Mouse (Mus musculus) hematopoietic stem cell, adult 5-6 weeks (primary cell): ENCODE results near the gene Parp12. TPM values are rescaled to one million over a fixed set of nuclear protein-coding genes. Genes with fewer than 3 reads are reported as not detected.

ENCODE experiments used
- ATAC-seq, 2 experiments: fragments of 125-278 bp in 1 of 2; replicated peaks in 1 of 2; 2 replicates each; pipeline ENCODE4 v1.8.0; 2016 to 2017; ENCODE audit warnings: inconsistent platforms in 2 of 2, mild to moderate bottlenecking in 2 of 2, moderate number of reproducible peaks in 2 of 2, low read depth in 1 of 2, moderate TSS enrichment in 1 of 2; ENCODE audit not compliant: low FRiP score in 2 of 2, poor library complexity in 2 of 2, severe bottlenecking in 2 of 2, insufficient read depth in 1 of 2, low TSS enrichment in 1 of 2
- total RNA-seq: library from RNA; stranded (forward); fragments of 172-1452, 232-1000 nt; gene quantifications from 2 replicates; pipeline ENCODE4 v1.2.3, GENCODE M21; 2017

The Parp12 gene
- 30.5 and 31.1 TPM in 2 replicates for total RNA-seq

DNA sequence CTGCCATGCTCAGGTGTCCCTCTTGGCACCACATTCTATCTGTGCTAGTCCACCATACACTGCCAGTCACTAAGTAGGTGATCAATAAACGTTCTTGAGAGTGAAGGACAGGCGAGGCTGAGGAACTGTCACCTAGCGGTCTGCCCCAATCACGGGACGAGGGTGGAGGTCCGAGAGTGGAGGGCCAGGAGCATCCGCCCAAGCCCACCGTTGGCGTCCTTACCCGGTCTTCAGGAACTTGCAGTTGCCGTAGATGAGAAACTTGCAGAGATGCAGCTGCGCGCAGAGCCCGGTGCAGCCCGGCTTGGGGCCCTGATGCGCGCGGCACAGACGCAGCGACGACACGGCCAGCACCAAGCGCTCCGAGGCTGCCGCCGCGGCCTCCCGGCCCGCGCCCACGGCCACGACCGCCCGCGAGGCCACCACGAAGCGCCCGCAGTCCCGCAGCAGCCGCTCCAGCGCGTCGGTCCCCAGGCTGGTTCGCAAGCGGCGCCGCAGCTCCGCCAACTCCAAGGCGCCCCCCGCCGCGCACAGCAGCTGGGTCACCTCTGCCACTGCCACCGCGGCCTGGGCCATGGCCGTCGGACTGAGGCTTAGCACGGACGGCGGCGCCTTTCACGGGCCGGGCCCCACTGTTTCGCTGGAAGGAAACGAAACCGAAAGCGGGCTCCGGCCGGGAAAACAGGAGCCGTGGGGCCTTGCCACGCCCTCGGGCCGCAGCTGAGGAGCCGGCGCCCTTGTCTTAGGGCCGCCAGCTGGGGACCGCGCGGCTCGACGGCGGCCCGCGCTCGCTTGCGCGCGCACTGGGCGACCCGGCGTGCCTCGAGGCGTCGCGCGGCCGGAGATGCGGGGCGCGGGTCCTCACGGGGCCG, at the start of gene Parp12:
TSS of gene Parp12 (minus strand) at position 766 of the 872 bp plus-strand sequence.
- peak; percentile 57 to 79 for ATAC-seq

DNA sequence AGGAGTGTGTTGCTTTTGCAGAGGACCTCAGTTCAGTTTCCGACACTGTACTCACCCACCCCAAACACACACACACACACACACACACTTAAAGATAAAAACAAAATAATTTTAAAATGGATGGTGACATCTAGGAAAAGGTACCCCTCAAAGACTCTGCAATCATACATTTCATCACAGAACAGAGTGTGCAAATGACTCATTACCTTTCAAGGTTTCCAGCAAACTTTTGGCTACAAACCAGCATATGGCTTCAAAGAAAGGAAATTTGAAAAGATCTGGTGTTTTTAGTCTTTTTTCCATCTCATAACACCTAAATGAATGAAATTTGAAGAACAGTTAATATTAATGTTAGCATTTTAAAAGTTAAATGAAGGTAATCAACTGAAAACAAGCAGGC, 46.7 kb upstream of the Parp12 start:
- no peak for ATAC-seq

DNA sequence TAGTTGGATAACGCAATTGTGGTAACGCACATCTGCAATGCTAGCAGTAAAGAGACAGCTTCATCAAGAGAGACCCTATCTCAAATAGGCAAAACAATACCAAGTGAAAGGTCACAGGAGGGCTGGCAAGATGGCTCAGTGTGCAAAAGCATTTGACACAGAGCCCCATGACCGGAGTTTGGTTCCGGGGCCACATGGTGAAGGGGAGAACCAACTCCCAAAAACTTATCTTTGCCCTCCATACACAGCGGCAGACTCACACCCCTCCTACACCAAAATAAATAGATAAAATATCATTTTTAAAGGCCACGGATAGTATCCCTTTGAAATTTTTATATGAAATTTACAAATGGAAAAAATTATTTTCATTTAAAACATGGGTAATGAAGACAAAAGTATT, 43.8 kb upstream of the Parp12 start:
- ATAC-seq = no peak

DNA sequence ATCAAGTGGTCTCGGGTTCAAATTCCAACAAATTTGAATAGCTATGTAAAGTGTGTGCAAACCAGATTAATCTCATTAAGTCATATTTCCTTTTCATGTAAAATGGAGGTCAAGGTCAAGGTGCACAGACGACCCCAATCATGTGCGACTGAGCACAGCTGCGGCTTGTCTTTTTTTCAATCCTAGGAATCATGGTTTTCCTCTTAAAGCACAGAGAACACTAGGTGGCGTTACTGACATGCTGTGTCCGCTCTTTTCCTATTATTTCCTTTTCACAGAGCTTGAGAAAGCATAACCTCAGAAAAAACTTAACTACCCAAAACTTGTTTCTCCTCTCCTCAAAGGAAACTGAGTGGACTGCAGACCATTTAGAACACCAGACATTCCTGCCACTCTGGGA, 27.9 kb upstream of the Parp12 start:
- no peak for ATAC-seq

DNA sequence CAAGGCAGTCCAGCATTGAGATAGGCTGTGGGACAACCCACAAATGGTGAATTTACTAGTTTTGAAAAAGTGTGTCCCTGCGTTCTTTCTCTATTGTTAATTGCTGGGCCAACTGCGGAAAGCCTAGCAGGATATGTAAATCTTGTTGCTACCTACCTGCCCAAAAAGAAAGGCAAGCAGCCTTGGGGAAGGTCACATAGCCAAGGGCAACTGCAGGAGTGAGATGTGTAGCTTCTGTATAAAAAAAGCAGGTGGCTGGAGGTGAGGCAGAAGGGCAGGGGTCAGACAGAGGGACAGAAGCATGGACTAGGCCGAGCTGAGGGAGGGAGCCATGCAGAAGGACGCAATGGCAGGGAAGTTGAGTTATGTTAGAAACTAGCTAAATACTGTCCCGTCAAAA, 14.4 kb upstream of the Parp12 start:
- ATAC-seq = no peak

DNA sequence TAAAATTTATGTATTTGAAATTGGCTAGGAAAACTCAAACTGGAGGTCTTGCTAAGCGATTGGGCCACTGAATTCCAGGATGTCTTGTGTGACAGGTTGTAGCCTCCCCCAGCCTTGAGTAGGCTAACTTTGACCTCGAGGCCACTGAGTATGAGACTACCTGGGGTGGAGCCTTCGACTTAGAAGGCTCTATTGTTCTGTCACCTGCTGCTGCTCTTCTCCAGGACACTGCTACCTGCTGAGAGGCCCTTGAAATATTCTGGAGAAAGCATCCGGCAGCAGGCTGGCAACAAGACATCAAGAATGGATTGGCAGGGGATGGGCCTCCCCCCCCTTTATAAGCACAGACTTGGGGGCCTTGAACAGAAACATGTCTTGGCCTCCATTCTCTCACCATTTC, 13.3 kb upstream of the Parp12 start:
- no peak for ATAC-seq

DNA sequence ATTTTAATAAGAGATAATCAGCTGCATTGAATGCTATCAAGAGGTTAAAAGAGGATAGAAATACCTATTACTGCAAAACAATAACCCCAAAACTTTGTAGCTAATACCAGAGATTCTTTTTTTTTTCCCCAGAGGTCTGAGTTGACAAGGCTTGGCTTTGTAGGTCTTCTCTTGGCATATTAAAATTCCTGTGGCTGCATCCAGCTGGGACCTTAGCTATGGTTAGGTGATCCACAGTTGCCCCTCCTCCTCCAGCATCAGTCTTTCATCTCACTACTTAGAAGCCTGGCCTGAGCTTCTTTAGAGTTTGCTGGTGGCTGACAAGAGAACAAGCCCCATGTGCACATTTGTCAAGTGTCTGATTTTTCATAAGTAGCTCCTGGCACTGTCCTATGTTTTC, 6.6 kb upstream of the Parp12 start:
- no peak for ATAC-seq

DNA sequence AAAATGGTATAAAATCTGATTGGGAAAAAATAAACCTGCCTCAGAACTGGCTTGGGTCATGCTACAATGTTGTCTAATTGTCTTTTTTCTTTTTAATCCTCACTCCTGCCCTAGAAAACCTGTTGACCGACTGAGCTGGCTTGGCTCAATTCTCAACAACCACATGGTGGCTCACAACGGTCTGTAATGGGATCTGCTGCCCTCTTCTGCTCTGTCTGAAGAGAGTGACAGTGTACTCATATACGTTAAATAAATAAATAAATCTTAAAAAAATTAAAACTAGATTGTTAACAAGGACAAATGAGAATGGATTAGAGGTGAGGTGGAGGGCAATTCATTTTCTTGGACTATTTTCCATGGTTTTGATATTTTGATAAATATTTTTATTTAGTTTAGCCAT, 2.5 kb upstream of the Parp12 start:
- ATAC-seq = no peak

DNA sequence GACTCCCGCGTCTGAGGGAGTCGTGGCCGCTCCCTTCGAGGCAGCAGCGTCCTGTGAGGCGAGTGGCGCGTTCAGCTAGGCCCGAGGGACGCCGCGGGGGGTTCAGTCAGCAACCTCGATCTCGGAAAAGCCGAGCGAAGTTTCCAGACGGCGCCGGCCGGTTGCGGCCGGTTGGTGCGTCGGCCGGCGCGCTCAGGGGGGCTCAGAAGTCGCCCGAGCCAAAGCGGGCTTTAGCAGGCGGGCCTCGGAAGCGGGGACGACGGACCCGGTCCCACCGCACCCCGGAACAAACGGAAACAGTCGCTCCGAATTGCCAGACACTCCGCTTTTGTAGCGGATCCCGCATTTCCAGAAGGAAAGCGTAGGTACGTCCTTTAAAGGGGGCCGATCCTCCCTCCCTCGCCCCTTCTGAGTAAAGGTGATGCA, 320 bp upstream of the Parp12 start:
- no peak for ATAC-seq

DNA sequence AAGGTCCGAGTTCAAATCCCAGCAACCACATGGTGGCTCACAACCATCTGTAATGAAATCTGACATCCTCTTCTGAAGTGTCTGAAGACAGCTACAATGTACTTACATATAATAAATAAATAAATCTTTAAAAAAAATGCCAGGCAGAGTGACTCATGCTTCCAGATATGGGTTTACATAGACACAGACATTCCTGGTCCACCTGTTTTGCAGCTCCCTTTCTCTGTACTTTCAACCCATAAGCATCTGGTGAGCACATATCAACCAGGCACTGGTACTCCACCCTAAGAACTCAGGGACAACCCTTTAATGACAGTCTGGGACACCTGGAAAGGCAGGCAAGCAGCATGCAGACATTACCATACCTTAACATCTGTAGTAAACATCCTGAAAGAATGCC, 2.7 kb downstream of the Parp12 start:
- no peak for ATAC-seq

DNA sequence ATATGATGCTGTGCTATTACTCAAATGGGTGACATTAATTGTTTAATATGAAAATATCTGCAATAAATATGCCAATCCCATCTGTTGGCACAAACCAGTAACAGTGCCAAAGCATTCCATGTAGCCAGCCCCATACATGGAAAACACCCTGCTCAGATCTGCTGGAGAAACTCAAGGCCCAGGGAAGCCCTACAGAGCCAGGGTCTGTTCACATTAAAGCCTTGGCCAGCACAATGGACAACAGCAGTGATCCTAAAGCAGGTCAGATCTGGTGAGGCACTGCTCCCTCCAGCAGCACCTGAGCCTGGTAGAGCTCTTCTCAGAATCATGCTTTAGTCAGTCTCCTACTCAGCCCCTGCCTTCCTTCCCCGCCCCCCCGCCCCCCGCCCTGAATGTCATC, 5.0 kb downstream of the Parp12 start:
- ATAC-seq = no peak

DNA sequence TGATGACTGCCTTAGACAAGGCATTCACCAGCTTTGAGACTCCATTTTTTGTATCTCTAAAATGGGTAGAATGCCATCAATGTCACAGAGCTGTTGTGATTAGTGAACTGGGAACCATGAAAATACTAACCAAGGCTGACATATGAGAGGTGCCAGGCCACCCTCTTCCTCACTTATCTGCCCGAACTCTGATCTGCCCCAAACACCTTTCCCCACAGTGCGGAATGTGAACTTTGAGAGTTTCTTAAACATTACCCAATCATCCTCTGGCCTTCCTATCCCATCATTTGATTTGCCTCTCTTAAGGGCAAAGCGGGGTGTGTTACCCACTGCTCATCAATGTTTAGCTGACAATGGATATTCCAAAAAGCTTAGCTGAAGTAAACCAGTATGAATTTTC, 5.4 kb downstream of the Parp12 start:
- no peak for ATAC-seq

DNA sequence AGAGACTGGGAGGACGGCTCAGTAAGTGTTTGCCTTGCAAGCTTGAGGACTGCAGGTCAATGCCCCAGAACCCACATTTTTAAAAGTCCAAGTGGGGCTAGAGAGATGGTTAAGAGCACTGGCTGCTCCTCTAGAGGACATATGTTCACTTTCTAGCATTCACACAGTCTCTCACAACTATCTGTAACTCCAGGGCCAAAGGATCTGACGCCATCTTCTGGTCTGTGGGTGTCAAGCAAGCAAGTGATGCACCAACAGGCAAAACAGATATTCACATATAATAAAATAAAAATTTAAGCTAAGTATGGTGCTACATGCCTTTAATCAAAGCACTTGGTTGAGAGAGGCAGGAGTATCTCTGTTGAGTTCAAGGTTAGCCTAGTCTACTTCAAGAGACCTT, 11.3 kb downstream of the Parp12 start:
- no peak for ATAC-seq

DNA sequence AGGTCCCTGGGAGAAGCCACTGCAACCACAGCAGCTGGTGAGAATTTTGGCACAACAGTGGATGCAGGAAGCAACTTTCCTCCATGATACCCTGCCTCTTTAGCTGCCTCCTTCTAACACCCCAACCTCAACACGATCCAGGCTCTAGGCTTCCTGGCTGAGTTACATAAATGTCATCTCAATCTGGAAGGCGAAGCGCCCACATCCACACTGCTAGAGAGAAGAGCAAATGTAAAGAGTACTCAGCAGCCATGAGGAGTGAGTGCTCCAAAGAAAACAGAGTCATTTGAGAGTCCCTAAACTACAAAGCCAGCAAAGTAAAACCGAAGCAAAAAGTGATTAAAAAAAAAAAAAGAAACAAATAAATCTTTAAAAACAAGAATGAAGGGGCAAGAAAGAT, 13.5 kb downstream of the Parp12 start:
- no peak for ATAC-seq

DNA sequence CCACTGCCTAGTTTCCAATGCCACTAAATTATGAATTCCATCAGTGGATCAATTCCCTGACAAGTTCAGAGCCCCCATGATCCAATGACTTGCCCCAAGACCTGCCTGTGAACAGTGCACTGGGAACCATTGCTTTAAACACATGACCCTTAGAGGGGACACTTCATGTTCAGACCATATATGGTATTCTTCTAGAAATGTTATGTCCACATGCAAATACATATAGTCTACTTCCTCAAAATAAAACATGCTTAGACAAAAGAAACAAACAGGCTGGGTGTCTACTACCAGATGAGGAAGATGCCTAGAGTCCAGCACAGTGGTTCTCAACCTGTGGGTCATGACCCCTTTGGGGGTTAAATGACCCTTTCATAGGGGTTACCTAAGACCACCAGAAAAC, 41.7 kb downstream of the Parp12 start:
- ATAC-seq = no peak

DNA sequence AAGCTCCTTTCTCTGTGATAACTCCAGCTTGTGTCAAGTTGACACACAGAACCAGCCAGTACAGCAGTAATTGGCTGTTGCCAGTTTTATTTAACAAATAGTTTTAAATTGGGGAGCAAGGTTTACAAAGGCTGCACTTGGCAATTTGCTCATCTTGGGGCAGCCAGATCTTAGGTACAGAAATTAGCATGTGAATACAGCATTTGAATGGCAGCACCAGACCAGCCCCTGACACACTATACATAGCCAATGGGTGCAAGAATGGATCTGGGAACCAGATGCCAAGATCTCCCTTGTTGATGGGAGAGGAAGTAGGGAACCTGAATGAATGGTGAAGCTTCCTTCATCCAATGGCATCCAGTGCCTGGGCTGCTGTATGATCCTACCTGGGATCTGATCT, 44.0 kb downstream of the Parp12 start:
- no peak for ATAC-seq

DNA sequence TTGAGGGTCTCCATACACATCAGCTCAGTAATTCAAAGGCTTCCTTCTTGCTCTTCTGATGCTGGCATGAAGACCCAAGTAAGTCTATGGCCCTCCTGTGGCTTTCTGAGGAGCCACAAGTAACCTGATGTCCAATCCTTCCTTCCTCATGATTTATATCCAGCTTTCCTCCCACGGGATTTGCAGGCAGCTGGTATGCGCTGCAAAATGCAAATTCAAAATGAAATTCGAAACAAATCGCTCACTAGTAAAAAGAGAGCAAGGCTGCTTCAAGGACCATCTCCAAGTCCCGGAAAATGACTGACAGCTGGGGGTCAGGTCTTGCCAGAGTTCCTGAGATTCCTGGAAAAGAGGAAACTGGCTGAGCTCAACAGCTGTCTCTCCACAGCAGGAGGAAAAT, 45.5 kb downstream of the Parp12 start:
- no peak for ATAC-seq

DNA sequence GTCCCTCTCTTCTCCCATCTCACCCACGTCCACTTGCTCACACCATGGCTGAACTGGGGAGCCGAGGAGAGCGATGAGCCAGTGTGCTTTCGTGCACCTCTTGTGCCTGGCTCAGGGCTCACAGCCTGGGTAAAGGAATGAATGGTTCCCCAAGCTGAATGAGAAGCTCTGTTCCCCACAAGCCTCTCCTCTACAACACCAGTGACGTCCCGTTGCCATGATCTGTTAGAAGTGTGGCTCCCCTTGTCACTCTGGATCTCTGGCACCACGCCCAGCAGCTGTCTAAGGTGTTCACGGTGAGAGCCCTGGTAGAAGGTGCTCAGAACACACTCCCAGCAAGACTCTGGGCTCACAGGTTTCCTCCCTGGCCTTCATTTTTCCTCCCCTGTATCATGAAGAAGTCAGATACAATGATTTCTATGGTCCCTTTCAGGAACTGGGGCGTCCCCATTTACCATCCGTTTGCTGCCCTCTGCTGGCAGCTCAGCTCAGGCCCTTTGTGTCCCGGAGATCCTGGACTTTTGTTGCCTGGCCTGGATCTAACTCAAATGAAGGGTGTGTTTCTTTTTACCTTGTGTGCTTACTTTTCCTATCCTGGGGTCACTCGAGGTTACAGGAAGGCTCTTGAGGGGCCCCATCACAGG, 51.1 kb downstream of the Parp12 start:
- ATAC-seq = peak; percentile 50 to 67

DNA sequence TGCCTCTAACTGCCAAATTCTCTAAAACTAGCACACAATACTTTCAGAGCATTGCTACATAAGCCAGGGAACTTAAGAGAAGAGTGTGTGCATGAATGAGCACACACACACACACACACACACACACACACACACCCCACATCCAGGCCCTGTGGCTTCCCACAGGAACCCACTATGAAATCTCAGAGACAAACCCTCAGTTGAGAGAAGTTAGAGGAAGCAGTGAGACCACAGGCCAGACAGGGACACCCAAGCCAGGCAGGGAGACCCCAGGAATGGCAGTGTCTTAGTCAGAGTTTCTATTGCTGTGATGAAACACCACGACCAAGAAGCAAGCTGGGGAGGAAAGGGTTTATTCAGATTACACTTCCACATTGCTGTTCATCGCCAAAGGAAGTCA, 54.6 kb downstream of the Parp12 start:
- no peak for ATAC-seq
